15 mouse cellular contexts compared by ENCODE assay signal in the genomic region with DNA sequence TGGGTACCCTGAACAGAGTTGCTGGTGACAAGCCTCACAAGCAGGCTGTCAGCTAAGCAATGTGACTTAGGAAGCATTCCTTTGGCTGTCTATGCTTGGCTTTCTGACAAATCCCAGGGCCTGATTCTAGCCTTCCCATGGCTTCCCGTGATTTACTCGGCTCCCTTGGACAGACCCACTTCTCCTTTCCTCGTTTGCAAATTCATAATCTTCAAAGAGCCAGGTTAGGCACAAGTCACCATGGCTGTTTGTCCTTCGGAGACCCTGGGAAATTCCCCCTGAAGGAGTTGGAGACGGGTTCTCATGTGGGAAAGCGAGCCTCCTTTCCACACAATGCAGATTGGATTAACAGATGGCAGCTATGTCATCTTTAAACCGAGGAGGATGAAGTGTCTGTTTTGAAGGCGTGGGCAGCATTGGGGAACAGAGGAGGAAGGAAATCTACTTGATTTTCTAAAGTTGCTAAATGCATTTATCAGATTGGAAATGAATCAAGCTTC. TPM values are rescaled to one million over a fixed set of nuclear protein-coding genes. Genes with fewer than 3 reads are reported as not detected.
DNase-seq lines count a peak whose midpoint lies in the region; ATAC-seq and TF ChIP-seq lines count a peak whose summit lies in the region.
"Had no signal": no experiment of that assay in that cellular context is flagged by ENCODE, and none has a peak within 500 bp of the region (broad histone marks: within the 10 kb centered on the region; RNA-seq: fewer than 3 reads in every experiment).

No protein-coding gene starts in this region.

- no peak for DNase-seq in spleen, adult 2 months (ENCODE audit: low read depth in 1 of 2, low spot score in 2 of 2)
- no peak for DNase-seq in spleen, postnatal 10 days (ENCODE audit: low spot score in 2 of 2)
- DNase-seq in adrenal gland, postnatal 10 days = no peak
- DNase-seq in urinary bladder, postnatal 25 days (ENCODE audit: low spot score) = no peak

- no peak overlapping the region for H3K4me2 ChIP-seq in kidney, embryonic 15.5 days
- H3K4me2 ChIP-seq in kidney, embryonic 16.5 days (replicated peaks; ENCODE audit: low read depth, low read length) = no peak overlapping the region
- H3K4me2 ChIP-seq in heart, embryonic 16.5 days (ENCODE audit: low read depth, low read length) = no peak overlapping the region

- no peak overlapping the region for H3K4me3 ChIP-seq in kidney, embryonic 15.5 days (replicated peaks)
- no peak overlapping the region for H3K4me3 ChIP-seq in kidney, embryonic 16.5 days (ENCODE audit: low read length)
- H3K4me3 ChIP-seq in spleen, adult 2 months (ENCODE audit: extremely low read depth, insufficient read depth, insufficient read length) = no peak overlapping the region
- no peak overlapping the region for H3K4me3 ChIP-seq in heart, embryonic 16.5 days (ENCODE audit: low read length)
- H3K4me3 ChIP-seq: myocyte had no signal

- H3K9me3 ChIP-seq in kidney, embryonic 15.5 days (replicated peaks) = no peaks in the 10 kb centered on the region
- H3K9me3 ChIP-seq in kidney, embryonic 16.5 days (ENCODE audit: low read length) = no peaks in the 10 kb centered on the region
- H3K9me3 ChIP-seq in heart, embryonic 16.5 days (replicated peaks; ENCODE audit: control insufficient read depth, low read length) = no peaks in the 10 kb centered on the region

- no peak overlapping the region for H3K9ac ChIP-seq in kidney, embryonic 15.5 days
- H3K9ac ChIP-seq in kidney, embryonic 16.5 days (replicated peaks; ENCODE audit: low read length) = no peak overlapping the region
- H3K9ac ChIP-seq in heart, embryonic 16.5 days (ENCODE audit: low read length) = no peak overlapping the region

- 0 out of 2 replicates have a peak overlapping the region, but pooled peaks have one; percentile 32 for H3K27ac ChIP-seq in kidney, embryonic 15.5 days
- no peak overlapping the region for H3K27ac ChIP-seq in kidney, embryonic 16.5 days (ENCODE audit: low read length)
- H3K27ac ChIP-seq in spleen, adult 2 months (ENCODE audit: insufficient read depth, low read length) = 0 out of 2 replicates have a peak overlapping the region, but pooled peaks have one; percentile 5
- H3K27ac ChIP-seq in heart, embryonic 16.5 days (ENCODE audit: low read length) = peak overlapping the region; percentile 68
- H3K27ac ChIP-seq: kidney, postnatal 0 days had no signal

- no peaks in the 10 kb centered on the region for H3K27me3 ChIP-seq in kidney, embryonic 15.5 days
- H3K27me3 ChIP-seq in kidney, embryonic 16.5 days (ENCODE audit: insufficient read depth, low read length) = no peaks in the 10 kb centered on the region
- H3K27me3 ChIP-seq in spleen, adult 2 months (ENCODE audit: control insufficient read depth, insufficient read depth, low read length) = no peaks in the 10 kb centered on the region
- H3K27me3 ChIP-seq in heart, embryonic 16.5 days (ENCODE audit: control insufficient read depth, insufficient read depth, low read length) = no peaks in the 10 kb centered on the region
- H3K27me3 ChIP-seq: CH12.LX had no signal

- 0 out of 2 replicates have a peak, but pooled peaks cover 5% of the 10 kb centered on the region for H3K4me1 ChIP-seq in kidney, embryonic 15.5 days
- 0 out of 2 replicates have a peak, but pooled peaks cover 3% of the 10 kb centered on the region for H3K4me1 ChIP-seq in kidney, embryonic 16.5 days (ENCODE audit: insufficient read depth, low read length)
- peaks cover 4% of the 10 kb centered on the region; the same call in 1 of the 2 replicates for H3K4me1 ChIP-seq in spleen, adult 2 months (ENCODE audit: control insufficient read depth, insufficient read depth, insufficient read length)
- peaks cover 10% of the 10 kb centered on the region for H3K4me1 ChIP-seq in heart, embryonic 16.5 days (ENCODE audit: control insufficient read depth, insufficient read depth, low read length)

- no peaks in the 10 kb centered on the region for H3K36me3 ChIP-seq in kidney, embryonic 15.5 days
- H3K36me3 ChIP-seq in kidney, embryonic 16.5 days (ENCODE audit: insufficient read depth, low read length) = no peaks in the 10 kb centered on the region
- no peaks in the 10 kb centered on the region for H3K36me3 ChIP-seq in spleen, adult 2 months (ENCODE audit: control insufficient read depth, insufficient read depth, low read length)
- H3K36me3 ChIP-seq in heart, embryonic 16.5 days (ENCODE audit: control insufficient read depth, insufficient read depth) = no peaks in the 10 kb centered on the region

- ATAC-seq in kidney, embryonic 15.5 days (replicated peaks; ENCODE audit: low FRiP score) = no peak
- ATAC-seq in kidney, embryonic 16.5 days (ENCODE audit: low FRiP score, low TSS enrichment) = no peak
- ATAC-seq in heart, embryonic 16.5 days (replicated peaks; ENCODE audit: extremely low read depth, insufficient read depth, low FRiP score) = peak; percentile 58; the same call in 1 of the 2 replicates

- no peak for TF ChIP-seq POLR2A in spleen, adult 2 months (IDR thresholded peaks at IDR 0.05; ENCODE audit: low read depth, low read length)

- 44% methylated on average over 8 of the region's 8 CpGs for WGBS in kidney, embryonic 15.5 days
- 41% methylated on average over 8 of the region's 8 CpGs for WGBS in kidney, embryonic 16.5 days
- 43% methylated on average over 8 of the region's 8 CpGs for WGBS in spleen, adult 2 months
- WGBS in heart, embryonic 16.5 days = 14% methylated on average over 8 of the region's 8 CpGs

- no peak for TF ChIP-seq CTCF in spleen, adult 2 months (IDR thresholded peaks at IDR 0.05; ENCODE audit: extremely low read depth, insufficient read depth, insufficient read length, insufficient replicate concordance)

RNA-seq across cellular contexts. Expression of a gene that starts 8.2 kb away (rescaled TPM):
- polyA plus RNA-seq in kidney, embryonic 15.5 days (2015; fragmentation: Nextera tagmentation; extraction: Ambion mirVana) = 78.3 and 93.8 TPM in 2 replicates
- polyA plus RNA-seq in kidney, embryonic 16.5 days (2015; fragmentation: Nextera tagmentation; extraction: Ambion mirVana) = 95.0 and 108 TPM in 2 replicates
- polyA plus RNA-seq in spleen, adult 2 months (2012; rRNA removed) = 126 and 181 TPM in 2 replicates
- polyA plus RNA-seq in heart, embryonic 16.5 days (2015; fragmentation: Nextera tagmentation; extraction: Ambion mirVana) = 220 and 238 TPM in 2 replicates
- 100 to 1,000 TPM; 110 to 126 TPM for total RNA-seq in adrenal gland, postnatal 10 days (2021)

RNA-seq across cellular contexts. Expression of a gene that starts 8.3 kb away (rescaled TPM):
- 0.06 and 0.27 TPM in 2 replicates for polyA plus RNA-seq in kidney, embryonic 15.5 days (2015; fragmentation: Nextera tagmentation; extraction: Ambion mirVana)
- 0.14 and 0.23 TPM in 2 replicates for polyA plus RNA-seq in kidney, embryonic 16.5 days (2015; fragmentation: Nextera tagmentation; extraction: Ambion mirVana)
- 4.8 and 5.7 TPM in 2 replicates for polyA plus RNA-seq in spleen, adult 2 months (2012; rRNA removed)
- 0.32 and 0.33 TPM in 2 replicates for polyA plus RNA-seq in heart, embryonic 16.5 days (2015; fragmentation: Nextera tagmentation; extraction: Ambion mirVana)
- total RNA-seq in adrenal gland, postnatal 10 days (2021) = 1 to 10 TPM; 1.6 to 2.6 TPM
- total RNA-seq: common myeloid progenitor, adult 5-6 weeks had no signal

RNA-seq across cellular contexts. Expression of a gene that starts 31.2 kb away (rescaled TPM):
- 0.03 TPM in 2 replicates for polyA plus RNA-seq in kidney, embryonic 15.5 days (2015; fragmentation: Nextera tagmentation; extraction: Ambion mirVana)
- not detected in 2 replicates for polyA plus RNA-seq in kidney, embryonic 16.5 days (2015; fragmentation: Nextera tagmentation; extraction: Ambion mirVana)
- 0.46 and 0.63 TPM in 2 replicates for polyA plus RNA-seq in spleen, adult 2 months (2012; rRNA removed)
- not detected in 2 replicates for polyA plus RNA-seq in heart, embryonic 16.5 days (2015; fragmentation: Nextera tagmentation; extraction: Ambion mirVana)
- 1 to 10 TPM in 1 of 2 experiments, under 1 TPM in 1; 0.15 to 1.0 TPM for total RNA-seq in adrenal gland, postnatal 10 days (2021)
- total RNA-seq: CH12.LX; gastrocnemius, postnatal 4 days had no signal
- polyA plus RNA-seq: kidney, postnatal 0 days; limb, embryonic 11.5 days; myocyte; stomach, embryonic 14.5 days had no signal

RNA-seq across cellular contexts. Expression of a gene that starts 52.1 kb away (rescaled TPM):
- 0.90 and 1.00 TPM in 2 replicates for polyA plus RNA-seq in kidney, embryonic 15.5 days (2015; fragmentation: Nextera tagmentation; extraction: Ambion mirVana)
- polyA plus RNA-seq in kidney, embryonic 16.5 days (2015; fragmentation: Nextera tagmentation; extraction: Ambion mirVana) = 0.81 and 0.92 TPM in 2 replicates
- polyA plus RNA-seq in spleen, adult 2 months (2012; rRNA removed) = 1.1 and 1.3 TPM in 2 replicates
- 0.16 TPM in 1 of 2 replicates, not detected in the other for polyA plus RNA-seq in heart, embryonic 16.5 days (2015; fragmentation: Nextera tagmentation; extraction: Ambion mirVana)
- total RNA-seq in adrenal gland, postnatal 10 days (2021) = 1 to 10 TPM; 8.8 to 9.4 TPM
- total RNA-seq: common myeloid progenitor, adult 5-6 weeks; megakaryocyte, adult 5-6 weeks had no signal
